8 mouse cellular contexts compared by ENCODE assay signal in the genomic region with DNA sequence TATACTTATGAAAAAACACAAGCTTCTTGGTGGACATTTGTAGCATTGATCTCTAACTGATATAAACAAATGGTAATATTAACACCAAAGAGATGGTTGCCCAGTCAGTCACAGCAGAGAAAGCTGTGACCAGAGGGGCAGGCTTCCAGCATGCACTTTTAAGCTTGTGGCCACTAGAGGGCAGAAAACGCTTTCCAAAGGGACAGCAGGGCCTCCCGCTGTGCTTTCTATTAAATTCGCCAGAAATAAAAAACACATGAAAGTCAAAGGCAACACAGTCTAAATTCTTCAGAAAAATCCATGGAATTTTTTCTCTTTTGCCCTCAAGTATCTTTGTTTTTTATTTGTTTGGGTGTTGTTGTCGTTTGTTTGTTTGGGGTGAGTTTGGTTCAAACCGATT. TPM values are rescaled to one million over a fixed set of nuclear protein-coding genes. Genes with fewer than 3 reads are reported as not detected.
DNase-seq lines count a peak whose midpoint lies in the region; ATAC-seq and TF ChIP-seq lines count a peak whose summit lies in the region.

No protein-coding gene starts in this region.

- no peak overlapping the region for H3K27ac ChIP-seq in hindbrain, embryonic 16.5 days (ENCODE audit: low read depth, low read length)

- no peaks in the 10 kb centered on the region for H3K9me3 ChIP-seq in hindbrain, embryonic 16.5 days (ENCODE audit: control insufficient read depth, low read length)

- no peaks in the 10 kb centered on the region; the same call in 1 of the 2 replicates for H3K4me1 ChIP-seq in hindbrain, embryonic 16.5 days (ENCODE audit: control insufficient read depth, insufficient read depth, low read depth, low read length)

- CTCF ChIA-PET in Patski (lab: Charles Lee) = interaction anchor here (0.8 to 4.3 kb wide), 16 partner anchors 12 to 718 kb away, joined by 3 to 23 read pairs (median 3); partner anchors contain the start of genes Kcnmb4 and Myrfl

- no peaks in the 10 kb centered on the region for H3K36me3 ChIP-seq in hindbrain, embryonic 16.5 days (ENCODE audit: control insufficient read depth, insufficient read depth, low read length)

- peak; percentile 69 for ATAC-seq in Patski
- ATAC-seq in hindbrain, embryonic 16.5 days = no peak

- peak overlapping the region; percentile 55 for H3K4me2 ChIP-seq in hindbrain, embryonic 16.5 days (ENCODE audit: low read length)

- TF ChIP-seq CTCF in Patski (IDR thresholded peaks at IDR 0.05) = peak; percentile 93

- no peaks in the 10 kb centered on the region for H3K27me3 ChIP-seq in Patski
- no peaks in the 10 kb centered on the region for H3K27me3 ChIP-seq in hindbrain, embryonic 16.5 days (replicated peaks; ENCODE audit: control insufficient read depth, insufficient read depth, low read length)

- H3K9ac ChIP-seq in hindbrain, embryonic 16.5 days (ENCODE audit: low read depth, low read length) = no peak overlapping the region

- POLR2A ChIA-PET in Patski (lab: Charles Lee) = no interaction called here

- 18% methylated on average over 5 of the region's 5 CpGs for whole genome bisulfite sequencing in hindbrain, embryonic 16.5 days

- H3K4me3 ChIP-seq in hindbrain, embryonic 16.5 days (ENCODE audit: low read length) = peak overlapping the region; percentile 8; the same call in 1 of the 2 replicates

- DNase-seq in Patski (ENCODE audit: low read depth, low spot score) = peak; percentile 27
- peak; percentile 90 for DNase-seq in cerebellum, adult 9-10 months
- peak; percentile 26 to 67 for DNase-seq in frontal cortex, postnatal 10 days (ENCODE audit: low spot score in 2 of 2)
- peak; percentile 64 to 75 for DNase-seq in layer of hippocampus, postnatal 36 days
- DNase-seq in lung, postnatal 36 days = peak; percentile 84
- DNase-seq in right cerebral cortex, postnatal 10 days (ENCODE audit: low spot score in 2 of 2) = peak; percentile 81 to 90
- DNase-seq in urinary bladder, postnatal 4 days (ENCODE audit: low spot score in 2 of 2) = peak; percentile 48 to 79

- in situ Hi-C loops in Patski (cut with MboI; ENCODE audit: low pct_unique_long_range_greater_than_20kb) = loop anchor here (5.0 to 25.0 kb wide), 4 partner anchors 142 to 707 kb away; partner anchors contain the start of genes Kcnmb4, Lrrc10 and Myrfl

RNA-seq across cellular contexts. Expression of gene Ptprb, which starts 55.1 kb away (rescaled TPM):
- polyA plus RNA-seq in Patski (2021) = 0.51 TPM
- polyA plus RNA-seq in hindbrain, embryonic 16.5 days (2015; fragmentation: Nextera tagmentation; extraction: Ambion mirVana) = 3.4 and 4.0 TPM in 2 replicates
- total RNA-seq in layer of hippocampus, postnatal 36 days (2021) = 10 to 100 TPM; 15.0 to 15.2 TPM

Comparison
In these comparisons a context has a peak if more than half of its experiments do, and no peak if none do; other contexts are left out.
1. DNase-seq: peak in every context shown above with its lines; median percentile 90 in cerebellum, adult 9-10 months; 86 in right cerebral cortex, postnatal 10 days; 84 in lung, postnatal 36 days; 70 in layer of hippocampus, postnatal 36 days; 64 in urinary bladder, postnatal 4 days; 46 in frontal cortex, postnatal 10 days; 27 in Patski.